Mouse (Mus musculus) intestine, embryonic 14.5 days (tissue): ENCODE results near the gene Wbp4. TPM values are rescaled to one million over a fixed set of nuclear protein-coding genes. Genes with fewer than 3 reads are reported as not detected.

Experiments used
- ATAC-seq: fragments of 200-750 bp; cut with Nextera tagmentation; replicated peaks from 2 replicates; pipeline ENCODE4 v1.8.0; 2017; ENCODE audit warnings: low read depth, moderate number of reproducible peaks, moderate TSS enrichment, moderate library complexity; ENCODE audit not compliant: low FRiP score, low TSS enrichment
- DNase-seq: peaks from one replicate; pipeline ENCODE4 v3.0.0-alpha.2; 2018; ENCODE audit warnings: low spot score
- H3K27ac ChIP-seq: fragments of 300-500 bp; sonication (generic); 2 replicates; pipeline ENCODE4 v1.5.1; 2014; ENCODE audit warnings: low read depth, mild to moderate bottlenecking, control low read depth
- H3K27me3 ChIP-seq: fragments of 300-500 bp; sonication (generic); replicated peaks from 2 replicates; pipeline ENCODE4 v1.6.1; 2014; ENCODE audit warnings: low read length, control low read depth; ENCODE audit not compliant: control insufficient read depth, insufficient read depth
- H3K36me3 ChIP-seq: fragments of 300-500 bp; sonication (generic); 2 replicates; pipeline ENCODE4 v1.6.1; 2014; ENCODE audit warnings: low read length, control low read depth; ENCODE audit not compliant: control insufficient read depth, insufficient read depth
- H3K4me1 ChIP-seq: fragments of 300-500 bp; sonication (generic); replicated peaks from 2 replicates; pipeline ENCODE4 v1.6.1; 2014; ENCODE audit warnings: low read length, control low read depth, mixed read lengths; ENCODE audit not compliant: control insufficient read depth, insufficient read depth
- H3K4me2 ChIP-seq: fragments of 300-500 bp; sonication (generic); 2 replicates; pipeline ENCODE4 v1.6.1; 2014; ENCODE audit warnings: low read length
- H3K4me3 ChIP-seq: fragments of 300-500 bp; sonication (generic); 2 replicates; pipeline ENCODE4 v1.5.1; 2014; ENCODE audit warnings: low read depth, low read length, control low read depth, mixed read lengths
- H3K9ac ChIP-seq: fragments of 300-500 bp; sonication (generic); 2 replicates; pipeline ENCODE4 v1.6.1; 2014; ENCODE audit warnings: mild to moderate bottlenecking, low read length
- H3K9me3 ChIP-seq: fragments of 300-500 bp; sonication (generic); 2 replicates; pipeline ENCODE4 v1.6.1; 2016; ENCODE audit warnings: low read length, control low read depth; ENCODE audit not compliant: control insufficient read depth
- WGBS: fragments of 180-500 bp; shearing (Covaris S2); extraction: QIAGEN DNeasy Blood & Tissue Kit; methylation state at CpG from one replicate; pipeline ENCODE4 v1.1.7; 2014; 5-methylcytosine and 5-hydroxymethylcytosine counted together
- polyA plus RNA-seq: library from polyadenylated mRNA; unstranded; fragments of >200 nt; fragmentation: Nextera tagmentation; extraction: Ambion mirVana; gene quantifications from 2 replicates; pipeline ENCODE4 v1.2.1, GENCODE M21; 2014

The Wbp4 gene
- polyA plus RNA-seq, 1 experiment from 2014 or later = 39.5 TPM

- Histone ChIP-seq H3K4me1 (no peaks in the 10 kb centered on the region), H3K36me3 (no peaks in the 10 kb centered on the region), H3K4me3 (no peak overlapping the region; the same call in 1 of the 2 replicates), H3K27me3 (no peaks in the 10 kb centered on the region), H3K4me2 (peak overlapping the region; percentile 18; the same call in 1 of the 2 replicates), H3K9ac (no peak overlapping the region), H3K27ac (peak overlapping the region; percentile 78), H3K9me3 (no peaks in the 10 kb centered on the region)
- ATAC-seq (peak; percentile 86), DNase-seq (no peak)
- WGBS = 67% methylated on average over 8 of the region's 8 CpGs
Measured at GRCm38 (mm10) chr14:79515100-79515499, 33.8 kb upstream of the Wbp4 start.

GRCm38 (mm10) chr14:79513951-79514350, 32.6 kb upstream of the Wbp4 start:
- no peak for ATAC-seq
- DNase-seq = no peak
- H3K27ac ChIP-seq = no peak overlapping the region
- no peaks in the 10 kb centered on the region for H3K36me3 ChIP-seq
- no peak overlapping the region for H3K9ac ChIP-seq
- no peak overlapping the region for H3K4me3 ChIP-seq
- no peak overlapping the region for H3K4me2 ChIP-seq
- H3K27me3 ChIP-seq = no peaks in the 10 kb centered on the region
- H3K9me3 ChIP-seq = no peaks in the 10 kb centered on the region
- WGBS = 79% methylated on average over 2 of the region's 2 CpGs
- H3K4me1 ChIP-seq = no peaks in the 10 kb centered on the region

GRCm38 (mm10) chr14:79511521-79511920, 30.2 kb upstream of the Wbp4 start:
- Histone ChIP-seq H3K27ac (no peak overlapping the region), H3K9ac (no peak overlapping the region)
- 65% methylated on average over 1 of the region's 1 CpGs for WGBS

GRCm38 (mm10) chr14:79508662-79509305, 27.5 kb upstream of the Wbp4 start:
- H3K27ac ChIP-seq = no peak overlapping the region
- no peak for ATAC-seq
- 80% methylated on average over 9 of the region's 9 CpGs for WGBS

More at GRCm38 (mm10) chr14:79511521-79511920, 30.2 kb upstream of the Wbp4 start:
- H3K4me3 ChIP-seq = no peak overlapping the region
- DNase-seq (no peak), ATAC-seq (no peak)
- H3K9me3 ChIP-seq = no peaks in the 10 kb centered on the region
- no peak overlapping the region for H3K4me2 ChIP-seq
- H3K36me3 ChIP-seq = no peaks in the 10 kb centered on the region
- H3K27me3 ChIP-seq = no peaks in the 10 kb centered on the region
- no peaks in the 10 kb centered on the region for H3K4me1 ChIP-seq

GRCm38 (mm10) chr14:79507846-79508245, 26.5 kb upstream of the Wbp4 start:
- WGBS = 81% methylated on average over 1 of the region's 1 CpGs

More at GRCm38 (mm10) chr14:79508662-79509305, 27.5 kb upstream of the Wbp4 start:
- H3K27me3 ChIP-seq = no peaks in the 10 kb centered on the region
- no peak for DNase-seq
- no peaks in the 10 kb centered on the region for H3K36me3 ChIP-seq
- H3K4me3 ChIP-seq = no peak overlapping the region
- no peak overlapping the region for H3K4me2 ChIP-seq
- H3K9ac ChIP-seq = no peak overlapping the region
- no peaks in the 10 kb centered on the region for H3K4me1 ChIP-seq
- no peaks in the 10 kb centered on the region for H3K9me3 ChIP-seq

GRCm38 (mm10) chr14:79506207-79506606, 24.9 kb upstream of the Wbp4 start:
- Histone ChIP-seq H3K4me2 (no peak overlapping the region), H3K9ac (no peak overlapping the region), H3K27me3 (no peaks in the 10 kb centered on the region), H3K9me3 (no peaks in the 10 kb centered on the region), H3K36me3 (0 out of 2 replicates have a peak, but pooled peaks cover 5% of the 10 kb centered on the region), H3K4me3 (no peak overlapping the region), H3K4me1 (no peaks in the 10 kb centered on the region), H3K27ac (no peak overlapping the region)
- 62% methylated on average over 9 of the region's 9 CpGs for WGBS
- DNase-seq (no peak), ATAC-seq (no peak)

More at GRCm38 (mm10) chr14:79507846-79508245, 26.5 kb upstream of the Wbp4 start:
- Histone ChIP-seq H3K9me3 (no peaks in the 10 kb centered on the region), H3K9ac (no peak overlapping the region), H3K4me1 (no peaks in the 10 kb centered on the region), H3K27me3 (no peaks in the 10 kb centered on the region), H3K4me3 (no peak overlapping the region), H3K4me2 (no peak overlapping the region), H3K27ac (peak overlapping the region; percentile 29), H3K36me3 (no peaks in the 10 kb centered on the region)
- no peak for DNase-seq
- ATAC-seq = no peak; the same call in 1 of the 2 replicates

GRCm38 (mm10) chr14:79504246-79505006, 23.1 kb upstream of the Wbp4 start:
- no peak overlapping the region for H3K4me2 ChIP-seq
- DNase-seq (no peak), ATAC-seq (no peak)
- no peak overlapping the region for H3K4me3 ChIP-seq
- 90% methylated on average over 7 of the region's 7 CpGs for WGBS
- no peaks in the 10 kb centered on the region for H3K9me3 ChIP-seq
- no peak overlapping the region for H3K9ac ChIP-seq
- no peaks in the 10 kb centered on the region for H3K27me3 ChIP-seq
- no peaks in the 10 kb centered on the region for H3K4me1 ChIP-seq
- no peak overlapping the region for H3K27ac ChIP-seq
- 0 out of 2 replicates have a peak, but pooled peaks cover 5% of the 10 kb centered on the region for H3K36me3 ChIP-seq

GRCm38 (mm10) chr14:79503371-79504075, 22.2 kb upstream of the Wbp4 start:
- DNase-seq = no peak
- H3K27me3 ChIP-seq = no peaks in the 10 kb centered on the region
- ATAC-seq = no peak
- H3K4me2 ChIP-seq = no peak overlapping the region
- 61% methylated on average over 5 of the region's 5 CpGs for WGBS
- no peaks in the 10 kb centered on the region for H3K9me3 ChIP-seq
- H3K27ac ChIP-seq = no peak overlapping the region
- no peaks in the 10 kb centered on the region for H3K4me1 ChIP-seq
- H3K9ac ChIP-seq = no peak overlapping the region; the same call in 1 of the 2 replicates
- 0 out of 2 replicates have a peak, but pooled peaks cover 5% of the 10 kb centered on the region for H3K36me3 ChIP-seq
- H3K4me3 ChIP-seq = no peak overlapping the region
